Comparison of ENCODE assay signal across 22 mouse cellular contexts in genomic region chr17:83207296-83207695, GRCm38 (mm10).
"Had no signal": no experiment of that assay in that cellular context is flagged by ENCODE, and none has a peak within 500 bp of the region (broad histone marks: within the 10 kb centered on the region; RNA-seq: fewer than 3 reads in every experiment).

No protein-coding gene starts in this region.

- H3K4me3 ChIP-seq: layer of hippocampus, adult 2 months; limb, embryonic 10.5 days; limb, embryonic 13.5 days; liver, embryonic 12.5 days; liver, embryonic 15.5 days; lung, embryonic 15.5 days; megakaryocyte, embryonic 14.5 days; neural tube, embryonic 12.5 days; neural tube, embryonic 15.5 days had no signal

- H3K27me3 ChIP-seq: liver, embryonic 15.5 days; lung, embryonic 15.5 days; neural tube, embryonic 15.5 days had no signal

- H3K36me3 ChIP-seq: limb, embryonic 10.5 days; limb, embryonic 13.5 days; liver, embryonic 12.5 days; liver, embryonic 15.5 days; lung, embryonic 15.5 days; neural tube, embryonic 12.5 days; neural tube, embryonic 15.5 days had no signal

- H3K9me3 ChIP-seq: limb, embryonic 10.5 days; limb, embryonic 13.5 days; liver, embryonic 12.5 days; liver, embryonic 15.5 days; lung, embryonic 15.5 days; megakaryocyte, embryonic 14.5 days; neural tube, embryonic 12.5 days; neural tube, embryonic 15.5 days had no signal

- H3K4me1 ChIP-seq: lung, embryonic 15.5 days; megakaryocyte, embryonic 14.5 days had no signal

- DNase-seq: kidney, adult 11 months; kidney, postnatal 25 days; layer of hippocampus, adult 9-11 months; liver; lung, adult 18-20 months; lung, postnatal 10 days; lung, postnatal 36 days; midbrain, embryonic 14.5 days; right cerebral cortex, adult 18-20 months; right cerebral cortex, postnatal 14 days; right cerebral cortex, postnatal 4 days had no signal

- H3K27ac ChIP-seq: kidney, postnatal 0 days; layer of hippocampus, adult 2 months; limb, embryonic 10.5 days; limb, embryonic 13.5 days; liver, embryonic 12.5 days; liver, embryonic 15.5 days; lung, embryonic 15.5 days; neural tube, embryonic 12.5 days; neural tube, embryonic 15.5 days; stomach, postnatal 0 days had no signal
